Mouse (Mus musculus) ES-E14 (cell line): ENCODE measurements around the gene Slc22a20. TPM values are rescaled to one million over a fixed set of nuclear protein-coding genes. Genes with fewer than 3 reads are reported as not detected.

Experiments
- DNase-seq: peaks from one replicate; pipeline ENCODE4 v3.0.0-alpha.2; 2013; ENCODE audit warnings: low read depth, low spot score
- H3K27ac ChIP-seq: 2 replicates; pipeline ENCODE4 v1.5.1; 2012; ENCODE audit warnings: low read depth, mild to moderate bottlenecking, low read length, moderate library complexity, mixed read lengths; ENCODE audit not compliant: poor library complexity, insufficient read depth, severe bottlenecking
- H3K36me3 ChIP-seq: 2 replicates; pipeline ENCODE4 v1.6.1; 2012; ENCODE audit warnings: mild to moderate bottlenecking, low read length, moderate library complexity, mixed read lengths; ENCODE audit not compliant: control insufficient read depth, poor library complexity, insufficient read depth, severe bottlenecking
- H3K4me1 ChIP-seq, 2 experiments: fragments of 150-350 bp in 1 of 2; sonication (generic) in 1 of 2; 2 replicates each; pipeline ENCODE4 v1.6.1; 2012; ENCODE audit warnings: low read length in 2 of 2, mild to moderate bottlenecking in 1 of 2, mixed read lengths in 1 of 2; ENCODE audit not compliant: control insufficient read depth in 2 of 2, insufficient read depth in 2 of 2, poor library complexity in 1 of 2
- H3K4me3 ChIP-seq, 2 experiments: fragments of 150-350 bp in 1 of 2; sonication (generic) in 1 of 2; 2 replicates each; pipeline ENCODE4 v1.5.1; 2012; ENCODE audit warnings: low read length in 2 of 2, low read depth in 1 of 2, mild to moderate bottlenecking in 1 of 2, mixed read lengths in 1 of 2; ENCODE audit not compliant: insufficient read depth in 1 of 2, poor library complexity in 1 of 2, severe bottlenecking in 1 of 2
- H3K9ac ChIP-seq: 2 replicates; pipeline ENCODE4 v1.6.1; 2012; ENCODE audit warnings: low read depth, mild to moderate bottlenecking, low read length, mixed read lengths; ENCODE audit not compliant: poor library complexity, insufficient read depth, severe bottlenecking
- H3K9me3 ChIP-seq: fragments of 150-350 bp; sonication (generic); 2 replicates; pipeline ENCODE4 v1.6.1; 2012; ENCODE audit warnings: low read depth, mild to moderate bottlenecking, low read length; ENCODE audit not compliant: control insufficient read depth, insufficient read depth
- CHD2 ChIP-seq: IDR thresholded peaks from 2 replicates; pipeline ENCODE4 v1.6.1; 2014; ENCODE audit warnings: mild to moderate bottlenecking, low read depth, low read length, inconsistent platforms
- HCFC1 ChIP-seq: IDR thresholded peaks from 2 replicates; pipeline ENCODE4 v1.6.1; 2012; ENCODE audit warnings: low read length, inconsistent platforms, borderline replicate concordance; ENCODE audit not compliant: insufficient read depth
- MAFK ChIP-seq: IDR thresholded peaks from 2 replicates; pipeline ENCODE4 v1.6.1; 2014; ENCODE audit warnings: mild to moderate bottlenecking, low read depth, low read length, inconsistent platforms; ENCODE audit not compliant: insufficient read depth
- ZC3H11A ChIP-seq: IDR thresholded peaks from 2 replicates; pipeline ENCODE4 v1.6.1; 2012; ENCODE audit warnings: low read depth, mild to moderate bottlenecking, inconsistent platforms, low read length, borderline replicate concordance
- ZNF384 ChIP-seq: IDR thresholded peaks from 2 replicates; pipeline ENCODE4 v1.6.1; 2012; ENCODE audit warnings: low read depth, low read length, inconsistent platforms
- in situ Hi-C, 2 experiments: fragments of 600-800 bp; cut with MboI; formaldehyde crosslinking; loops; one replicate each; pipeline ENCODE4 v1.15.1; 2025; ENCODE audit warnings: low sequenced_read_pairs in 2 of 2, inconsistent platforms in 1 of 2; ENCODE audit not compliant: unreplicated experiment in 2 of 2
- total RNA-seq: library from RNA; depleted of rRNA; stranded (reverse); fragments of 300-350 nt; gene quantifications from 2 replicates; pipeline ENCODE4 v1.2.3, GENCODE M21; 2012

Slc22a20 gene
- total RNA-seq, 1 experiment, result 0.54 TPM

GRCm38 (mm10) chr19:5929634-5930596 is 56.0 kb downstream of the Slc22a20 start:
- in situ Hi-C loops, result no loop called here
- no peak overlapping the region for H3K27ac ChIP-seq
- H3K4me1 ChIP-seq, result peaks cover 0 to 4% of the 10 kb centered on the region in 2 experiments; a peak in 1 of 4 replicates
- no peak overlapping the region for H3K9ac ChIP-seq
- TF ChIP-seq MAFK (no peak), ZC3H11A (no peak), HCFC1 (no peak)
- H3K9me3 ChIP-seq, result no peaks in the 10 kb centered on the region
- H3K36me3 ChIP-seq, result no peaks in the 10 kb centered on the region
- no peak for DNase-seq
- no peak overlapping the region for H3K4me3 ChIP-seq

- Histone ChIP-seq H3K36me3 (no peaks in the 10 kb centered on the region), H3K4me3 (no peak overlapping the region), H3K4me1 (peaks cover 2 to 4% of the 10 kb centered on the region in 2 experiments; a peak in 2 of 4 replicates), H3K27ac (no peak overlapping the region), H3K9me3 (no peaks in the 10 kb centered on the region), H3K9ac (no peak overlapping the region)
- TF ChIP-seq MAFK (no peak), ZC3H11A (no peak), ZNF384 (no peak), CHD2 (no peak), HCFC1 (no peak)
- DNase-seq, result no peak
- in situ Hi-C loops, result no loop called here
Measured at GRCm38 (mm10) chr19:5928546-5928945, 57.4 kb downstream of the Slc22a20 start.

- TF ChIP-seq ZC3H11A (no peak), CHD2 (no peak), ZNF384 (no peak), MAFK (no peak), HCFC1 (no peak)
- H3K27ac ChIP-seq, result no peak overlapping the region
- no peaks in the 10 kb centered on the region for H3K36me3 ChIP-seq
- no peaks in the 10 kb centered on the region for H3K9me3 ChIP-seq
- peaks cover 2 to 4% of the 10 kb centered on the region in 2 experiments; a peak in 2 of 4 replicates for H3K4me1 ChIP-seq
- no peak overlapping the region for H3K9ac ChIP-seq
- no peak for DNase-seq
- in situ Hi-C loops, result no loop called here
- H3K4me3 ChIP-seq, result no peak overlapping the region
Measured at GRCm38 (mm10) chr19:5928104-5928503, 57.8 kb downstream of the Slc22a20 start.

- TF ChIP-seq ZC3H11A (no peak), CHD2 (no peak), HCFC1 (no peak), MAFK (no peak), ZNF384 (no peak)
- H3K27ac ChIP-seq, result no peak overlapping the region
- no peak for DNase-seq
- H3K4me3 ChIP-seq, result no peak overlapping the region
- H3K9ac ChIP-seq, result no peak overlapping the region
- H3K4me1 ChIP-seq, result peaks cover 2 to 4% of the 10 kb centered on the region in 2 experiments; a peak in 2 of 4 replicates
- no peaks in the 10 kb centered on the region for H3K36me3 ChIP-seq
- H3K9me3 ChIP-seq, result no peaks in the 10 kb centered on the region
- in situ Hi-C loops, result no loop called here
Measured at GRCm38 (mm10) chr19:5927532-5927931, 58.4 kb downstream of the Slc22a20 start.
